Mouse (Mus musculus) kidney, adult 9 months (tissue): ENCODE data around the gene Ube3b.

Experiments
- DNase-seq: peaks from one replicate; pipeline ENCODE4 v3.0.0; 2022

The Ube3b gene

GRCm38 (mm10) chr5:114380209-114381012 lies at the start of gene Ube3b, which contains the start of gene Kctd10:
TSS of gene Ube3b (plus strand) at chr5:114380607.
TSS of gene Kctd10 (minus strand) at chr5:114380508.
- peak; percentile 89 for DNase-seq

DNA sequence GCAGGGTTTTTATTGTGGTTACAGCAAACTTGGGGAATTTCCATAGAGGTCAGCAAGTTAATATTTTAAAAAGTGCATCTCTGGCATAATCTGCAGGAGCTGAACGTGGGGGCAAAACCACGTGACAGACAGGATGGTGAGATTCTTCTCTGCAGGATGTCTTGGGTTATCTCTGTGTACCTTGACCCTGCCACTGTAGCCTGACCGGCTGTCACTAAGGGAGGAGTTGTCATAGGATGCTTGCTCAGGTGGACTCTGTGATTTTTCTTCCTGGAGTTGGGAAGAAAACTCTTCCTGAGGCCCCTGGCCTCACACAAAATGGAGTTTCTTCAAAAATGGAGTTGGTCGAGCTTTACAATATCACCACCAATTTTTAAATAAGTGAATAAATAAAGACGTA lies 37.4 kb upstream of the Ube3b start:
- DNase-seq: no peak

DNA sequence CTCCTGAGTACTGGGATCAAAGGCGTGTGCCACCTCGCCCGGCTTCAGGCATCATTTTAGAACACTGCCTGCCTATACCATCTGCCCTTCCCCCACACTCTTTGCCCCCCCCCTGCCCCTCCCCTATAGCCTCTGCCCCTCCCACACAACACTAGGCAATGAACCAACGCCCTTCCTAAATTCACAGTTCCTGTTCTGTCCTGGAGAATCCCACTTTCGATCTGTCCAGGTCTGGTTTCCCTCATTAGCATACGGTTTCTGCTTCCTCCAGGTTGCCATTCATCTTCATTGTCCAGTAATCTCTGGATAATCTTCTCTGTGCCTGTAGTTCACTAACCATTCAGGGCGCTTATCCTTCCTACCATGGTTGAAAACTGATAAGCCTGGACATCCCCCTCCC lies 36.8 kb upstream of the Ube3b start:
- no peak for DNase-seq

DNA sequence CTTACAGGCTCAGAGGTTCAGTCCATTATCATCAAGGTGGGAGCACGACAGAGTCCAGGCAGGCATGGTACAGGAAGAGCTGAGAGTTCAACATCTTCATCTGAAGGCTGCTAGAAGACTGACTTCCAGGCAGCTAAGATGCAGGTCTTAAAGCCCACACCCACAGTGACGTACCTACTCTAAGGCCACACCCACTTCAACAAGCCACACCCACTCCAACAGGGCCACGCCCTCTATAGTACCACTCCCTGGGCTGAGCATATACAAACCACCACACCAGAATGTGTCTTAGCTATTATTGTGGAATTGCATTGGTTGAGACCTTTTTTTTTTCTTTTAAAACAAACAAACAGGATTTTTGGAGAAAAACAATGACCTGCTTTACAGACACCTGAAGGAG lies 34.9 kb upstream of the Ube3b start:
- no peak for DNase-seq

GRCm38 (mm10) chr5:114347005-114347404 lies 33.4 kb upstream of the Ube3b start:
- no peak for DNase-seq

- no peak for DNase-seq
These were observed 28.9 kb upstream of the Ube3b start for GRCm38 (mm10) chr5:114351490-114351889.

GRCm38 (mm10) chr5:114356250-114356935 lies 24.0 kb upstream of the Ube3b start:
- DNase-seq: peak; percentile 86

GRCm38 (mm10) chr5:114356936-114357751 lies 23.3 kb upstream of the Ube3b start:
- peak; percentile 14 for DNase-seq

DNA sequence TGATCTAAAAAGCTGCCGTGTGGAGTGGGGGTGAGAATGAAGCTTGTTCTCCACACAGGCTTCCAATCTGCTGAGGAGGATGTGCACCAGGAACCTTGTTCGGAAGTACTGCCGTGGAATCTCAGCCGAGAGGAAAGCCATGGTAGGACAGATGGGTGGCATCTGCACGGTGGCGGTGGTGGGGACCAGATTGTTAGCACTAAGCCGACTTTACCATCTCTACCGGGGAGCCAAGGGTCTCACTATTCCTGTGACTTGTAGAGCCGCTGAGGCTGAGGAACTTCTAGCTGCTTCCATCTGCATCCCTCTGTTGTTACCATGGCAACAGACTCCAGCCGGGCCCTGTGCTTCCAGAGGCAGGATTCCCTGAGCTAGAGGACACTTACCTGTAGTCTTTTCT lies 21.6 kb upstream of the Ube3b start:
- DNase-seq: no peak

GRCm38 (mm10) chr5:114359586-114359985 lies 20.8 kb upstream of the Ube3b start:
- no peak for DNase-seq

DNA sequence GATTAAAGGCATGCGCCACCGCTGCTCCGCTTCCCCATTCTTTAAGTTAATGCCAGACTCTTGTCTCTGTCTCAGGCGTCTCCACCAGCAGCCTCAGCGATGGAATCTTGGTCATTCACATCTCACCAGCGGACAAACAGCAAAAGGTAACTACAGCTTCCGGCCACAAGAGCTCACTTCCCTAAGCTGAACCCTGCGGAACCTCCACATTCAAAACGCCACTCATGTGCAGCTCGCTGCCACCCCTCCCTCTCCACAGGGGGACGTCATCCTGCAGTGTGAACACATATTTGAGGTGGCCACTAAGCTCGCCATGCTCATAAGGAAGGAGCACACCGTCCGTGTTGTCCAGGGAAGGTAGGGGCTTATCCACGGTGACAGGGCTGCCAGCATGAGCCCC lies 19.4 kb upstream of the Ube3b start:
- DNase-seq: no peak

DNA sequence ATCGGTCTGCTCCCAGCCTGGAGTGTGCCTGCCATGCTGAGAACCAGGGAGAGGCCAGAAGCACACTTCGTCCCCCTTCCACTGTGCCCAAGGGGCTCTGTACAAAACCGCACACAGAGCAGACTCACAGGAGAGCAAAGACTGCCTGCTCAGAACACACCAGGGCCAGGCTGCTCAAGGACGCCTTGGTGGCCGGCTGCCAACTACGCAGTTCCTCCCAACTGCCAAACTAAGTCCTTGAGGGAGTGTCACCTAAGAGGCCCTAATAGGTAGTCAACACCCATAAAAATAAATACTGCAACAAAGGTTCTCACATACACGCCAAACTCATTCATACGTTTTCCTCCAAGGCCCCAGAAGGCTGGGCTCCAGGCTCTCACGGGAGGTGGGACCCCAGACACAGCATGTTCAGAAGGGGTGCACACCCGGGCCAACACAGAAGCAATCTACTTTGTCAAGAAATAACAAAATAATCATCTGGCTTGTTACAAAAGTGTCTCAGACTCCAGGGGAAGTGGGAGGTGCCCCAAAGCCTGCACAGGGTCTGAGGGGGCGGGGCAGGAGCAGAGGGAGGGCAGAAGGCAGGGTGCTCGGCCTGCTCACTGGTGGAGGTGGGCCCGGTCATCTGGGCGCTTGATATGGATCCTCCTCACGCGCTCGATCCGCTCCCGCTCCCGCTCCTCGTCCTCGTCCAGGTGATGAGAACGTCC lies 15.2 kb upstream of the Ube3b start:
- DNase-seq: no peak

- DNase-seq: no peak
These were observed 12.3 kb upstream of the Ube3b start for GRCm38 (mm10) chr5:114368121-114368520.

GRCm38 (mm10) chr5:114368803-114369496 lies 11.5 kb upstream of the Ube3b start:
- DNase-seq: no peak

DNA sequence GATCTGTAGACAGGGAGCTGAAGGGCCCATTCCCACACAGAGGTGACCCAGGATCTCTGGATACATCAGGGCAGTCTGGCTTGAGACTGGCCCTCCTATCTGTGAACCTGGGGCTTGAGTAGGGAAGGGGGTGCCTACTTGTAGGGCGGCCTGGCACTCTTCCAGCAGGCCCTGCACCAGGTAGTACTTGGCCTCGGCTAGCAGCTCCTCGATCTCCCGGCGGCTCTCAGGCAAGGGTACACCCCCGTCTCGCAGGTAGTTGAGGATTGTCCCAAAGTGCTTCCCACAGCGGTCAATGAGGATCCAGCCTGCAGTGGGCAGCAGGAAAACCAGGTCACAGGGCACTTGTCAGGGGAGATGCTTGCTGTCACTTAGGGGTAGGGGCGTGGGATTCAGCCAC lies 10.5 kb upstream of the Ube3b start:
- no peak for DNase-seq

- DNase-seq: peak; percentile 82
These were observed 10.0 kb upstream of the Ube3b start for GRCm38 (mm10) chr5:114370371-114370776.

GRCm38 (mm10) chr5:114371331-114371730 lies 9.1 kb upstream of the Ube3b start:
- peak; percentile 14 for DNase-seq

DNA sequence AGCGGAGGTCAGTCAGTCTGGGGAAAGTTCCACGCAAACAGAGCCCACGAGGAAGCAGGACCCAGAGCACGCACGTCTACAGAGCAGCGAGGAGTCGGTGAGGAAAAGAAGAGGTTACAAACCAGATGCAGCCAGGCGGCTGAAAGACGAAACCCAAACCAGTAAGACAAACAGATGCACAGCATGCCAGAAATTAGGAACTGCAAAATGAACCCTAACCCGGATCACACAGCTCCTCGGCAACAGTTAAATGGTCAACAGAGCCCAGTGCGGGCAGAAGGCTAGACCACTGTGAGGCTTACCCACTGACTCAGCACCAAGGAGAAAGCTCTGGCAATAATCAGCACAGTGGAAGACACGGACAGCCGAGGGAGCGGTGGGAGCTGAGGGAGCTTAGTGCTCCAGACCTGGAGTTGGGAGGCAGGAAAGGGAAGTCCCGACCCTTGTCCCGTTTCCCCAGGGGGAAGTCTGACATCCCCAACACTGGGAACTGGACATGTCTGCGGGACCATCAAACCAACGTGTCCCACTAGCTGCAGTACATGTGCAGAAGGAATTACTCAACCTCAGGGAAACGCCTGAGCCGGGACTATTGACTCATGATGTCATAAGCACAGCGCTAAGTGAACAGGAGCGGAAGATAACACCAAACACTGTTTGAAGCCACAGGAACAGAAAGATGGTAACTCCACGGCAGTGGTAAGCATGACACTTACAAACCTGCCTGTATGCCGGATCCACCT lies 8.5 kb upstream of the Ube3b start:
- peak; percentile 17 for DNase-seq

GRCm38 (mm10) chr5:114372565-114372964 lies 7.8 kb upstream of the Ube3b start:
- DNase-seq: no peak

DNA sequence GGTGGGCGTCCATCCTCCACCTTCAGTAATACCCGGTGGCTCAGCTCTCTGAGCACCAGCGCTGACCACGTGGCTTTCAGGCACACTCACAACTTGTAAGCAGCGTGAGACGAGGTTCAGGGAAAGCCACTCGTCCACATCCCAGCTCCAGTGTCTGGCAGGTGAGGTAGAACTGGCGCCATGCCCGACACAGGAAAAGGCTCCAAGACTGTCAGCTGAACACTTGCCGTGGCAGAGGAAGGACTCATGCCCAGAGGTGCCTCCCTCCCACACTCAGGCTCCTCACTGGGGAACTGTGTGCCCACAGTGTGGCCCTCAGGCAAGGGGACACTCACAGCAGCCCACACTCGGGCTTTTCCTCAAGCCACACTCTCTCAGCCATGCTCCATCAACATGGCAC lies 7.2 kb upstream of the Ube3b start:
- DNase-seq: peak; percentile 19

DNA sequence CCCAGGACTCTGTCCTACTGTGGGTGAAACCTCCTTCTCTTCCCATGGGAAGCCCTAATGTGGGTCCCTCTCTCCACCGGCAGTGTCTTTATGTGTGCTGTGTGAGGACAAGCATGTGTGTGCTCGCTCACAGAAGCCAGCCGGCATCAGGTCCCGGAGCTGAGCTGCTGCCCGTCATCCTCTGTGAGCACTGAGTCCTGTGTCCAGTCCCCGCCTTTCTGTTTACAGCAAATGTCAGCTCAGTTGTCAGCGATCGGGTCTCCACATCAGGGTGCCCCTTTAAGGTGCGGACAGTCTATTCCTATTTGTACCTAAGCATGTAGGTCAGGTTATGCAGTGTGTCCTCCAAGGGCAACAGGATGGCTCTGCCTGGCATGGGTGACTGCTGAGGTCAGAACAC lies 6.8 kb upstream of the Ube3b start:
- DNase-seq: no peak
